Mouse (Mus musculus) T-cell, adult 2 months (primary cell): ENCODE measurements around the gene Adat2.

Experiments
- DNase-seq: peaks from one replicate; pipeline ENCODE4 v3.0.0; 2022; ENCODE audit warnings: low spot score

The Adat2 gene

DNA sequence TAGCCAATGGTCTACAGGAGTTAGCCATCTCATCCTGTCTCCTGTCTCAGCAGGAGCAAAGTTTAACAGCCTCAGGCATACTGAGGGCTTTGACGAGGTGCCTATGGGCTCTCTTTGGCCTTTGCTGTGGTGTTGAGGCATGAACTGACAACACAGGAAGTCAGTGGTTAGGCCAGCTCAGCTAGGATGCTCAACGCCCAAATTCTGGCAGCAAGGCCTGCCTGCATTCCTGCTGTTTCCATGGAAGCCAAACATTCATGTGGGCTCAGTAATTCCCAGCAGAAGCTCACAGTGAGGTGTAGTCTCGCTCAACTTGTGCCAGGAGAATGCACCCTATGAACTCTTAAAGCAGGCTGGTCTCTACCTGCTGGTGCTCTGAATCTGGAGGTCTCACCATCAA, 43.4 kb downstream of the Adat2 start:
- no peak for DNase-seq

DNA sequence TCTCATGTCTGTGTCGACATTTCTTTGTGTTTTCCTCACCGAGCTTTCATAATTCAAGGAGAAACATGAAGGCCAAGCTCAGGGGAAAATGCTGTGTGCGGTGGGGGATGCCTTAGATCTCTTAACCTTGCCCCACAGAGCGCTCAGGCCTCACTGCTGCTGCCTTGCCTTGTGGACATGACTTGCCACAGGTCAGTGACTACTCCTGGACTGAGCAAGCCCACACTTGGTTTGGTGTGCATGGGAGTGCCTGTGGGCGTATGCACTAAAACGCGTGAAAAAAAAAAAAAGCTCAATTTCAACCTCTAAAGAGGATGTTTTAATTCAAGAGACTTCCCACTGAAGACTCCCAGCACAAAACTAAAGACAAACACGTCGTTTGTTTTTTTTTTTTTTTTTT, 44.2 kb downstream of the Adat2 start:
- no peak for DNase-seq

DNA sequence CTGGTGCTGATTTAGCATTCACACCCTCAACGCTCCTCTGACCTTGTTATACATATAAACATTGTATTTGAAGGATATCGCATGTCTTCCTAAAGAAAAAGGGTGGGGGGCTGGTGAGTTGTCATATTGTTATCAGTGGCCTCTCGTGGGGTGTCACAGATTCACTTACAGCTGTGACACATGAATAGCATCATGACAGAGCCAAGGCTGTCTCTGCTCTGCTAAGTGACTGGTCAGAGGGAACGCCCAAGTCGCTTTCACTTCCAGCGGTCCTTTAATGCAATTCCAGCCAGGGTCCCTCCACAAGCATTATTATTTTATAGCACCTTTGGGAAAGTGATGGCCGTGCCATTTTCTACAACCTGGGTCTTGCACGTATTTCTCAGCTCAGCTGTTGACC, 44.8 kb downstream of the Adat2 start:
- no peak for DNase-seq

DNA sequence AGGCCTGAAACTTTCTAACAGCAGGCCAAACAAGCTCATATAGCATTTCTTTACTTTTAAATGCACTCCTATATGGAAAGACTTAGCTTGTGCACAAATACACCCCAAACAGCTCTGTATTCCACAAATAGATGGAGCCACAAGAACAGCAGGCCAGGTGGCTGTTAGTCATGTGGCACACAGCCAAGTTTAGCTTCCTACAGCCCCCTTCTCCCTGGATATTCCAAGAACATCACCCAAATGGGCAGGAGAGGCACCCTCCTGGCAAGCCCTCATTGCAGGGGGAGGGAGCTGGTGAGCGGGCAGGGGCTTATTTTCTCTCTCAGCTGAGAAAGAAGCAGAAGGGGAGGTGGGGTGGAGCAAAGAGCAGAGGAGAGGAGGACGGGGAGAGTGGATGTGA, 48.2 kb downstream of the Adat2 start:
- DNase-seq, result no peak
